Mouse (Mus musculus) embryonic facial prominence, embryonic 14.5 days (tissue): ENCODE results near the gene Ube2g1. TPM values are rescaled to one million over a fixed set of nuclear protein-coding genes. Genes with fewer than 3 reads are reported as not detected.
"Not testable (repeated sequence)": the region's sequence is repeated elsewhere in the genome, so short reads cannot be mapped to it uniquely, and the experiment has no call there.

Source experiments
- ATAC-seq: fragments of 200-750 bp; cut with Nextera tagmentation; 2 replicates; pipeline ENCODE4 v1.8.0; 2017; ENCODE audit warnings: low read depth, moderate number of reproducible peaks, moderate TSS enrichment
- DNase-seq: peaks from one replicate; pipeline ENCODE4 v3.0.0-alpha.2; 2015; ENCODE audit warnings: low spot score
- H3K27ac ChIP-seq: fragments of 300-500 bp; sonication (generic); replicated peaks from 2 replicates; pipeline ENCODE4 v1.5.1; 2014; ENCODE audit warnings: low read depth, mild to moderate bottlenecking, low read length, moderate library complexity
- H3K27me3 ChIP-seq: fragments of 300-500 bp; sonication (generic); replicated peaks from 2 replicates; pipeline ENCODE4 v1.6.1; 2014; ENCODE audit warnings: low read length; ENCODE audit not compliant: control insufficient read depth, insufficient read depth
- H3K36me3 ChIP-seq: fragments of 300-500 bp; sonication (generic); 2 replicates; pipeline ENCODE4 v1.6.1; 2014; ENCODE audit warnings: low read length, mixed read lengths; ENCODE audit not compliant: control insufficient read depth, insufficient read depth
- H3K4me1 ChIP-seq: fragments of 300-500 bp; sonication (generic); 2 replicates; pipeline ENCODE4 v1.6.1; 2014; ENCODE audit warnings: antibody characterized with exemption, low read length; ENCODE audit not compliant: control insufficient read depth, insufficient read depth
- H3K4me2 ChIP-seq: fragments of 300-500 bp; sonication (generic); 2 replicates; pipeline ENCODE4 v1.6.1; 2014; ENCODE audit warnings: low read depth, mild to moderate bottlenecking, low read length, moderate library complexity, mixed read lengths
- H3K4me3 ChIP-seq: fragments of 300-500 bp; sonication (generic); 2 replicates; pipeline ENCODE4 v1.5.1; 2014; ENCODE audit warnings: low read depth, mild to moderate bottlenecking, low read length
- H3K9ac ChIP-seq: fragments of 300-500 bp; sonication (generic); 2 replicates; pipeline ENCODE4 v1.6.1; 2014; ENCODE audit warnings: low read depth, mild to moderate bottlenecking, low read length, moderate library complexity, mixed read lengths
- H3K9me3 ChIP-seq: fragments of 300-500 bp; sonication (generic); 2 replicates; pipeline ENCODE4 v1.6.1; 2016; ENCODE audit warnings: low read length; ENCODE audit not compliant: control insufficient read depth
- WGBS: fragments of 180-500 bp; shearing (Covaris S2); extraction: QIAGEN DNeasy Blood & Tissue Kit; methylation state at CpG from one replicate; pipeline ENCODE4 v1.1.7; 2014; 5-methylcytosine and 5-hydroxymethylcytosine counted together
- polyA plus RNA-seq: library from polyadenylated mRNA; unstranded; fragments of >200 nt; fragmentation: Nextera tagmentation; extraction: Ambion mirVana; gene quantifications from 2 replicates; pipeline ENCODE4 v1.2.1, GENCODE M21; 2014

Gene Ube2g1
- polyA plus RNA-seq, 1 experiment from 2014 or later: 58.5 TPM

- Histone ChIP-seq H3K9ac (peak within 1 kb of the TSS; percentile 89), H3K9me3 (no peaks in the 10 kb centered on the region), H3K4me1 (peaks cover 12% of the 10 kb centered on the region), H3K4me2 (peak within 1 kb of the TSS; percentile 92), H3K4me3 (peak within 1 kb of the TSS; percentile 85), H3K27me3 (no peaks in the 10 kb centered on the region), H3K27ac (peak within 1 kb of the TSS; percentile 85), H3K36me3 (peaks cover 3% of the 10 kb centered on the region; the same call in 1 of the 2 replicates)
- peak; percentile 97 for ATAC-seq
- DNase-seq: peak; percentile 97
- under 1% methylated on average over 50 of the region's 56 CpGs for WGBS
These were observed 82.7 kb downstream of the Ube2g1 start, which contains the start of gene Ankfy1 for GRCm38 (mm10) chr11:72689551-72690510. Ankfy1 (plus strand) TSS chr11:72690006.

- peaks cover under 1% of the 10 kb centered on the region; the same call in 1 of the 2 replicates for H3K9me3 ChIP-seq
- H3K9ac ChIP-seq: no peak overlapping the region
- 89% methylated on average over 4 of the region's 4 CpGs for WGBS
- H3K4me3 ChIP-seq: no peak overlapping the region
- ATAC-seq (no peak), DNase-seq (no peak)
- H3K4me1 ChIP-seq: peaks cover 12% of the 10 kb centered on the region
- H3K27ac ChIP-seq: no peak overlapping the region
- H3K36me3 ChIP-seq: 0 out of 2 replicates have a peak, but pooled peaks cover 4% of the 10 kb centered on the region
- H3K4me2 ChIP-seq: no peak overlapping the region
- no peaks in the 10 kb centered on the region for H3K27me3 ChIP-seq
These were observed 85.3 kb downstream of the Ube2g1 start for GRCm38 (mm10) chr11:72692353-72692752.

DNA sequence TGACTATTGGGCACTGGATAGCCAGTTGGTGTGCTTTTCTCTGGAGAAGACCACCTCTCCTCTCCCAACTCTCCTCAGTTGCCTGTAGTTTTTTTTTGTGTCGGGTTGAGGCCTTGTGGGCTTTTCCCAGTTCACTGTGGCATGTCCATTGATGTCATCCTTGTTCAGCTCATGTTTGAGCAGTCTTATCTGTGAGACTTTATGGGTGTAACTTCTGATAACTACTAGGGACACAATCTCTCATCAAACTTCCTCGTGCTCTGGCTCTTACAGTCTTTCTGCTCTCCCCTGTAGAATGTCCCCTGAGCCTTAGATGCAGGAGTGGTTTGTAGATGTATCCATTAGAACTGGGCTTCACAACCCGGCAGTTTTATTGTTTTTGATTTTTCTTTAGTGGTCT is 87.9 kb downstream of the Ube2g1 start:
- Histone ChIP-seq H3K9me3 (peaks cover 6% of the 10 kb centered on the region; the same call in 1 of the 2 replicates), H3K27ac (no peak overlapping the region), H3K4me2 (no peak overlapping the region), H3K36me3 (0 out of 2 replicates have a peak, but pooled peaks cover 4% of the 10 kb centered on the region), H3K27me3 (no peaks in the 10 kb centered on the region), H3K9ac (no peak overlapping the region), H3K4me3 (no peak overlapping the region), H3K4me1 (peaks cover 7% of the 10 kb centered on the region)
- ATAC-seq (no peak), DNase-seq (no peak)
- WGBS: over 99% methylated on average over 3 of the region's 3 CpGs

DNA sequence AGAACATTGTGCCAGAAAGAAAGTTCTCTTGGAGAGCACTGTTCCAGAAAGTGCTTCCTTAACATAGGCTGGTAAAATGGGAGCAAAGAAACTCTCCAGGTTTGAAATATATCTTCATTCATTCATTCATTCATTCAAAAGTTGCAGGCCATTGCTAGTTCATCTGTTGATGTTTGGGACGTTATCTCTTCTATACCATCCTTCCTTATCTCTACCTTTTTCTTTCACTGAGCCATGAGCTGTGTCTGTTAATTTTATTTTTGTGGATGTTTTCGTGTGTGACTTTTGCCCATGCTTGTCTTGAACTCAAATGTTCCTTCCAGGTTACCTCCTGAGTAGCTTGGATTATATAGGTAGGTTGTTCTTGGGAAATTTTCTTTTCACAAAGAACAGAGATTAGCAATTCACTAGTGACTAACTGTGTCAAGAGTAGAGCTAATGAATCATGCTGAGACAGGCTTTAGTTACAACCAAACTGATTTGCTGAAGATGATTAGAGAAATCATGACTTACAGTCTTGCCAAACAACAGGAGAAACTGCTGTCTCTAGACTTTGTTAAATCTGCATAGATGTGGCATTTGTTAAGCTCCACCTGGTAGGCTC is 89.4 kb downstream of the Ube2g1 start:
- no peak for DNase-seq
- Histone ChIP-seq H3K27me3 (no peaks in the 10 kb centered on the region), H3K36me3 (0 out of 2 replicates have a peak, but pooled peaks cover 4% of the 10 kb centered on the region), H3K27ac (no peak overlapping the region), H3K9me3 (peaks cover 6% of the 10 kb centered on the region; the same call in 1 of the 2 replicates), H3K9ac (no peak overlapping the region), H3K4me1 (no peaks in the 10 kb centered on the region), H3K4me3 (no peak overlapping the region), H3K4me2 (no peak overlapping the region)
- no peak for ATAC-seq
- 92% methylated on average over 2 of the region's 2 CpGs for WGBS

GRCm38 (mm10) chr11:72697323-72697722 is 90.2 kb downstream of the Ube2g1 start:
- DNase-seq (no peak), ATAC-seq (no peak)
- Histone ChIP-seq H3K4me2 (no peak overlapping the region), H3K27ac (no peak overlapping the region), H3K4me1 (no peaks in the 10 kb centered on the region), H3K27me3 (no peaks in the 10 kb centered on the region), H3K9ac (no peak overlapping the region), H3K36me3 (0 out of 2 replicates have a peak, but pooled peaks cover 4% of the 10 kb centered on the region), H3K9me3 (peaks cover 6% of the 10 kb centered on the region; the same call in 1 of the 2 replicates), H3K4me3 (no peak overlapping the region)

- not testable (repeated sequence) for H3K36me3 ChIP-seq, H3K27me3 ChIP-seq, H3K9ac ChIP-seq, H3K4me3 ChIP-seq, H3K4me2 ChIP-seq, H3K9me3 ChIP-seq, H3K27ac ChIP-seq, DNase-seq, ATAC-seq, H3K4me1 ChIP-seq
- 95% methylated on average over 2 of the region's 2 CpGs for WGBS
These were observed 98.0 kb downstream of the Ube2g1 start for GRCm38 (mm10) chr11:72705111-72705510.

DNA sequence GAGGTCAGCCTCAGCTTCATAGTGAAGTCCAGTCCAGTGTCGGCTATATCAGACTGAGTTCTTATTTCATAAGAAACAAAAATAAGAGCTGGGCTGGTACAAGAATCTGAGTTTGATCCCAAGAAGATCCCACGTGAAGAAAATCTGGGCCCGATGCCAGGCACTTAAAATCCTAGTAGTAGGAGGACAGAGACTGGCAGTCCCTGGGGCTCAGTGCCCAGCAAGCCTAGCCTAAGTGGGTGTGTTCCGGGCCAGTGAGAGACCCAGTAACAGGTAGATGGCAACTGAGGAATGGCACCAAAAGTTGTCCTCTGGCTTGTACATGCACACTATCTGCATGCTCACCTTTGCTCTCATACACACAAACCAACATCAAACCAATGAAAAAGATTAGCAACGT is 105.6 kb downstream of the Ube2g1 start:
- no peaks in the 10 kb centered on the region for H3K9me3 ChIP-seq
- H3K36me3 ChIP-seq: peaks cover 44% of the 10 kb centered on the region
- no peak overlapping the region for H3K27ac ChIP-seq
- 88% methylated on average over 5 of the region's 5 CpGs for WGBS
- H3K4me2 ChIP-seq: no peak overlapping the region
- no peaks in the 10 kb centered on the region for H3K4me1 ChIP-seq
- no peak for ATAC-seq
- H3K27me3 ChIP-seq: no peaks in the 10 kb centered on the region
- no peak overlapping the region for H3K9ac ChIP-seq
- H3K4me3 ChIP-seq: no peak overlapping the region
- no peak for DNase-seq

DNA sequence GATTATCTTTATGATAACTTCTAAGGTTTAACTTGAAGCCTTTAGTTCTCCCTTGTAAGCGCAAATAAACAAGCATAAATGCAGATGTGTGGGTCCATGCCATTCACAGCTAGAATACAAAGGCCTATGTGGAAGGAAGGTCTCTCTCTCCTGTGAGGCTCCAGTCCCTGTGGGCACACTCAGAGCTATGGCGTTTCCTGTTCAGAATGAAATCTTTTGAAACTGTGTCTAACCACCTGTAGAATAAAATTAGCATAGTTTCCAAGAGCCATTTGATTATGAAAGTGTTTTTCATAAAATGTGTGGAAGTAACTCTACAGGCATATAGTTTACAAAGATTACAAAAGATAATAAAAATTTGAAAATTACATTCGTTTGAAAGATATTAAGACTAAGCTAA is 111.1 kb downstream of the Ube2g1 start:
- Histone ChIP-seq H3K9ac (no peak overlapping the region), H3K36me3 (peaks cover 40% of the 10 kb centered on the region), H3K27ac (no peak overlapping the region), H3K9me3 (no peaks in the 10 kb centered on the region), H3K4me2 (no peak overlapping the region), H3K27me3 (no peaks in the 10 kb centered on the region), H3K4me3 (no peak overlapping the region), H3K4me1 (no peaks in the 10 kb centered on the region)
- DNase-seq (no peak), ATAC-seq (no peak)
- WGBS: 89% methylated on average over 3 of the region's 3 CpGs
